Mouse (Mus musculus): ENCODE data around the gene Mgst2. TPM values are rescaled to one million over a fixed set of nuclear protein-coding genes. Genes with fewer than 3 reads are reported as not detected.

Mgst2 gene
- 0.22 TPM in 1 of 2 replicates, not detected in the other for polyA plus RNA-seq (2014; fragmentation: Nextera tagmentation; extraction: Ambion mirVana)

- Histone ChIP-seq H3K27me3 (ENCODE audit: control insufficient read depth, insufficient read depth, low read length) (no peaks in the 10 kb centered on the region), H3K9ac (ENCODE audit: low read length) (no peak within 1 kb of the TSS), H3K9me3 (ENCODE audit: control insufficient read depth, low read length) (no peaks in the 10 kb centered on the region), H3K4me2 (no peak within 1 kb of the TSS), H3K4me1 (ENCODE audit: control insufficient read depth, insufficient read depth, low read length) (no peaks in the 10 kb centered on the region), H3K4me3 (ENCODE audit: low read depth, low read length) (no peak within 1 kb of the TSS), H3K27ac (ENCODE audit: low read depth, low read length) (no peak within 1 kb of the TSS), H3K36me3 (ENCODE audit: control insufficient read depth, insufficient read depth, low read length) (no peaks in the 10 kb centered on the region)
- DNase-seq (ENCODE audit: low spot score, missing footprints): no peak
- 74% methylated on average over 4 of the region's 4 CpGs for WGBS
- no peak for ATAC-seq (ENCODE audit: low FRiP score)
Observed at GRCm38 (mm10) chr3:51660060-51660459, at the start of gene Mgst2. TSS of gene Mgst2 (plus strand) at chr3:51660360.

GRCm38 (mm10) chr3:51611972-51612371 is 48.2 kb upstream of the Mgst2 start:
- ATAC-seq (ENCODE audit: low FRiP score) (peak; percentile 33; the same call in 1 of the 2 replicates), DNase-seq (ENCODE audit: low spot score, missing footprints) (peak; percentile 85)
- Histone ChIP-seq H3K4me1 (ENCODE audit: control insufficient read depth, insufficient read depth, low read length) (no peaks in the 10 kb centered on the region), H3K9ac (ENCODE audit: low read length) (no peak overlapping the region), H3K36me3 (ENCODE audit: control insufficient read depth, insufficient read depth, low read length) (no peaks in the 10 kb centered on the region), H3K9me3 (ENCODE audit: control insufficient read depth, low read length) (no peaks in the 10 kb centered on the region), H3K27me3 (ENCODE audit: control insufficient read depth, insufficient read depth, low read length) (no peaks in the 10 kb centered on the region), H3K27ac (ENCODE audit: low read depth, low read length) (no peak overlapping the region), H3K4me3 (ENCODE audit: low read depth, low read length) (no peak overlapping the region), H3K4me2 (no peak overlapping the region)
- WGBS: 10% methylated on average over 6 of the region's 6 CpGs

- Histone ChIP-seq H3K4me1 (ENCODE audit: control insufficient read depth, insufficient read depth, low read length) (no peaks in the 10 kb centered on the region), H3K9me3 (ENCODE audit: control insufficient read depth, low read length) (no peaks in the 10 kb centered on the region), H3K4me2 (no peak overlapping the region), H3K27ac (ENCODE audit: low read depth, low read length) (no peak overlapping the region), H3K36me3 (ENCODE audit: control insufficient read depth, insufficient read depth, low read length) (no peaks in the 10 kb centered on the region), H3K9ac (ENCODE audit: low read length) (no peak overlapping the region), H3K27me3 (ENCODE audit: control insufficient read depth, insufficient read depth, low read length) (no peaks in the 10 kb centered on the region), H3K4me3 (ENCODE audit: low read depth, low read length) (no peak overlapping the region)
- WGBS: 84% methylated on average over 10 of the region's 10 CpGs
- ATAC-seq (ENCODE audit: low FRiP score) (no peak), DNase-seq (ENCODE audit: low spot score, missing footprints) (peak; percentile 75)
Observed at GRCm38 (mm10) chr3:51612398-51613356, 47.5 kb upstream of the Mgst2 start.

- H3K4me3 ChIP-seq (ENCODE audit: low read depth, low read length): no peak overlapping the region
- no peak overlapping the region for H3K4me2 ChIP-seq
- H3K27me3 ChIP-seq (ENCODE audit: control insufficient read depth, insufficient read depth, low read length): no peaks in the 10 kb centered on the region
- H3K9me3 ChIP-seq (ENCODE audit: control insufficient read depth, low read length): no peaks in the 10 kb centered on the region
- 77% methylated on average over 13 of the region's 13 CpGs for WGBS
- no peaks in the 10 kb centered on the region for H3K4me1 ChIP-seq (ENCODE audit: control insufficient read depth, insufficient read depth, low read length)
- H3K27ac ChIP-seq (ENCODE audit: low read depth, low read length): no peak overlapping the region
- no peak overlapping the region for H3K9ac ChIP-seq (ENCODE audit: low read length)
- DNase-seq (ENCODE audit: low spot score, missing footprints) (peak; percentile 49), ATAC-seq (ENCODE audit: low FRiP score) (peak; percentile 44; the same call in 1 of the 2 replicates)
- H3K36me3 ChIP-seq (ENCODE audit: control insufficient read depth, insufficient read depth, low read length): no peaks in the 10 kb centered on the region
Observed at GRCm38 (mm10) chr3:51614278-51614677, 45.9 kb upstream of the Mgst2 start.

DNA sequence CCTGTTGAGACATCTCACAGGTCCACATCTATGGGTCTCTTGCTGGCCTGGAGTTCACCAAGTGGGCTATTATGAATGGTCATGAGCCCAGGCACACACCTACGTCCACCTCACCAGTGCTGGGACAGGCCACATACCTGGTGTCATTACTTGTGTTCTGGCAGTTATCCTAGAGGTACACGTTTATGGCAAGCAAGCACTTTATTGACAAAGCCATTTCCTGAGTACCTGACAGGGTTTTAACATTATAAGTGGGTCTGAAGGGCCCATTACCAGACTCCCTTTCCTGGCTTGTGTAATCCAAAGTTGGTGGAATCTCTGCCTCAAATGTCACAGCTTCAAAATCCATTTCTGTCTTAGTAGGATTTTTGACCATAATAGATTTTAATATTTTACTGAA is 36.2 kb upstream of the Mgst2 start:
- Histone ChIP-seq H3K9me3 (ENCODE audit: control insufficient read depth, low read length) (no peaks in the 10 kb centered on the region), H3K36me3 (ENCODE audit: control insufficient read depth, insufficient read depth, low read length) (no peaks in the 10 kb centered on the region), H3K9ac (ENCODE audit: low read length) (no peak overlapping the region), H3K4me1 (ENCODE audit: control insufficient read depth, insufficient read depth, low read length) (no peaks in the 10 kb centered on the region), H3K4me3 (ENCODE audit: low read depth, low read length) (no peak overlapping the region), H3K27me3 (ENCODE audit: control insufficient read depth, insufficient read depth, low read length) (no peaks in the 10 kb centered on the region), H3K4me2 (no peak overlapping the region), H3K27ac (ENCODE audit: low read depth, low read length) (no peak overlapping the region)
- ATAC-seq (ENCODE audit: low FRiP score) (no peak), DNase-seq (ENCODE audit: low spot score, missing footprints) (no peak)
- WGBS: 89% methylated on average over 2 of the region's 2 CpGs

GRCm38 (mm10) chr3:51627741-51628140 is 32.4 kb upstream of the Mgst2 start:
- Histone ChIP-seq H3K4me2 (no peak overlapping the region), H3K4me3 (ENCODE audit: low read depth, low read length) (no peak overlapping the region), H3K4me1 (ENCODE audit: control insufficient read depth, insufficient read depth, low read length) (no peaks in the 10 kb centered on the region), H3K27ac (ENCODE audit: low read depth, low read length) (no peak overlapping the region), H3K36me3 (ENCODE audit: control insufficient read depth, insufficient read depth, low read length) (no peaks in the 10 kb centered on the region), H3K27me3 (ENCODE audit: control insufficient read depth, insufficient read depth, low read length) (no peaks in the 10 kb centered on the region), H3K9me3 (ENCODE audit: control insufficient read depth, low read length) (no peaks in the 10 kb centered on the region), H3K9ac (ENCODE audit: low read length) (no peak overlapping the region)
- 81% methylated on average over 3 of the region's 3 CpGs for WGBS
- no peak for DNase-seq (ENCODE audit: low spot score, missing footprints)
- ATAC-seq (ENCODE audit: low FRiP score): no peak

DNA sequence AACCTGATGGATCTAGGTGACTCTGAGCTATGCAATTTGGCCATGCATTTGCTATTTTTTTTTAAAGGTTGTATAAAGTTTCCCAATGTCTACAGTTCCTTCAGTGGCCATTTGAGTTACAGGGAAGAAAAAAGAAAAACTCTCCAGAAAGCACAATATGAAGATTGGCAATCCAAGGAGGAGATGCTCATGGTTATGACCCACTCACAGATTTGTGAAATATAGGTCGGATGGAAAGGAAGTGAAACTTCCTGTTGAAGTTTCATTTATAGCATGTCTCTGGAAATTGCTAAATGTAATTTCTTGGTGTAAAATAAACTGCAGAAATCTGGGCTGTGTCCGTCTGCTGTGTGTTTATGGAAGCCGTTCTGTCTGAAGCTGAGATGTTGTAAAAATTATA is 31.2 kb upstream of the Mgst2 start:
- no peak overlapping the region for H3K27ac ChIP-seq (ENCODE audit: low read depth, low read length)
- H3K9ac ChIP-seq (ENCODE audit: low read length): no peak overlapping the region
- no peaks in the 10 kb centered on the region for H3K9me3 ChIP-seq (ENCODE audit: control insufficient read depth, low read length)
- DNase-seq (ENCODE audit: low spot score, missing footprints): no peak
- H3K4me3 ChIP-seq (ENCODE audit: low read depth, low read length): no peak overlapping the region
- no peaks in the 10 kb centered on the region for H3K27me3 ChIP-seq (ENCODE audit: control insufficient read depth, insufficient read depth, low read length)
- H3K36me3 ChIP-seq (ENCODE audit: control insufficient read depth, insufficient read depth, low read length): no peaks in the 10 kb centered on the region
- ATAC-seq (ENCODE audit: low FRiP score): no peak
- H3K4me2 ChIP-seq: no peak overlapping the region
- WGBS: 84% methylated on average over 3 of the region's 3 CpGs
- no peaks in the 10 kb centered on the region for H3K4me1 ChIP-seq (ENCODE audit: control insufficient read depth, insufficient read depth, low read length)

- no peak overlapping the region for H3K9ac ChIP-seq (ENCODE audit: low read length)
- no peak overlapping the region for H3K4me2 ChIP-seq
- H3K27me3 ChIP-seq (ENCODE audit: control insufficient read depth, insufficient read depth, low read length): no peaks in the 10 kb centered on the region
- H3K4me3 ChIP-seq (ENCODE audit: low read depth, low read length): no peak overlapping the region
- no peaks in the 10 kb centered on the region for H3K9me3 ChIP-seq (ENCODE audit: control insufficient read depth, low read length)
- DNase-seq (ENCODE audit: low spot score, missing footprints) (no peak), ATAC-seq (ENCODE audit: low FRiP score) (no peak)
- no peaks in the 10 kb centered on the region for H3K36me3 ChIP-seq (ENCODE audit: control insufficient read depth, insufficient read depth, low read length)
- no peak overlapping the region for H3K27ac ChIP-seq (ENCODE audit: low read depth, low read length)
- WGBS: 90% methylated on average over 1 of the region's 1 CpGs
- H3K4me1 ChIP-seq (ENCODE audit: control insufficient read depth, insufficient read depth, low read length): no peaks in the 10 kb centered on the region
Observed at GRCm38 (mm10) chr3:51630746-51631145, 29.4 kb upstream of the Mgst2 start.

DNA sequence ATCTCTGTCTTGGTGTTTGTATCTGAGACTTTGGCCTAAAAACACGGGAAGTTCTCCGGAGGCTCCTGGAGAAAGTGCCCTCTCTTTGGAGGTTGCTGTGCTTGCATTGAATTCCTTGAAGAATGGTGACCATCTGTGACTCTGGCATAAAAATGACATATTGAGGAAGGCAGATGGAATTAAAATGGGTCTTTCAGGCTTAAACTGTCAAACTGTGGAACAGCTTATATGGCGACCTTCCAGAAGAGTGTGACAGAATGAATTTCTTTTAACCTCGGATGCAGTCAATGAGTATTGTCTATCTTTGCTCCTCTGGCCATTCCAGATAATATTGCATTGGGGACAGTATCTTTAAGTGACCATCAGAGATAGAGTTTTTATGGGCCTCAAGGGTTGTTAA is 28.2 kb upstream of the Mgst2 start:
- no peaks in the 10 kb centered on the region for H3K27me3 ChIP-seq (ENCODE audit: control insufficient read depth, insufficient read depth, low read length)
- H3K36me3 ChIP-seq (ENCODE audit: control insufficient read depth, insufficient read depth, low read length): no peaks in the 10 kb centered on the region
- H3K27ac ChIP-seq (ENCODE audit: low read depth, low read length): no peak overlapping the region
- H3K9ac ChIP-seq (ENCODE audit: low read length): no peak overlapping the region
- no peak overlapping the region for H3K4me3 ChIP-seq (ENCODE audit: low read depth, low read length)
- H3K4me1 ChIP-seq (ENCODE audit: control insufficient read depth, insufficient read depth, low read length): no peaks in the 10 kb centered on the region
- no peak for ATAC-seq (ENCODE audit: low FRiP score)
- H3K4me2 ChIP-seq: no peak overlapping the region
- DNase-seq (ENCODE audit: low spot score, missing footprints): no peak
- 89% methylated on average over 4 of the region's 4 CpGs for WGBS
- no peaks in the 10 kb centered on the region for H3K9me3 ChIP-seq (ENCODE audit: control insufficient read depth, low read length)

Data from midbrain, embryonic 11.5 days (tissue).